Mouse (Mus musculus): ENCODE measurements around the gene Top3b. TPM values are rescaled to one million over a fixed set of nuclear protein-coding genes. Genes with fewer than 3 reads are reported as not detected.

Gene Top3b
- polyA plus RNA-seq, 1 experiment from 2014 or later = 49.2 TPM

DNA sequence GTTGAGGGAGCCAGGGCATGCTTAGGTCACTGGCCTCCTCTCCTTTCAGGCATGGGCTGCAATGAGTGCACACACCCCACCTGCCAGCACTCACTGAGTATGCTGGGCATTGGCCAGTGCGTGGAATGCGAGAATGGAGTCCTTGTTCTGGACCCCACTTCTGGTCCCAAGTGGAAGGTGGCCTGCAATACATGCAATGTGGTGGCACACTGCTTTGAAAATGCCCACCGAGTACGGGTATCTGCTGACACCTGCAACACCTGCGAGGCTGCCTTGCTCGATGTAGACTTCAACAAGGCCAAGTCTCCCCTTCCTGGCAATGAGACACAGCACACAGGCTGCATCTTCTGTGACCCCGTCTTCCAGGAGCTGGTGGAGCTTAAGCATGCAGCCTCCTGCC, 21.8 kb downstream of the Top3b start:
- peaks cover 25% of the 10 kb centered on the region for H3K36me3 ChIP-seq (ENCODE audit: control insufficient read depth, insufficient read depth, low read length)

DNA sequence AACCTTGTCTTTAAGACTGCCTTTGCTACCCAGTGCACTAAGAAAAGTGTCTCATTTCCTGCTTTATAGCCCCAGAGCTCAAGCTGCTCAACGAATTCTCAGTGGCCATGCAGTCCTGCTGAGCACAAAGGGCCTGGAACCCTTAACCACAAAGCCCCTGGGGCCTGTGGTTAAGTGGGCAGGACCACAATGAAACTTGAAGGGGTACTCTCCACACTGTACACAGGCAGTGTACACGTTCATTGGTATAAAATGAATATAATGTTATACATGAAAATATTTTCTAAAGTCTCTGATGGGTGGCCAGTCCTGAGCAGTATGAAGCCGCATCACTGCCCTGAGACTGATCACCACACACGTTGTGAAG, 25.5 kb downstream of the Top3b start:
- peak; percentile 62 for ATAC-seq
- Histone ChIP-seq H3K27me3 (replicated peaks; ENCODE audit: control insufficient read depth, insufficient read depth, low read length) (no peaks in the 10 kb centered on the region), H3K4me1 (ENCODE audit: control insufficient read depth, insufficient read depth, low read length) (peaks cover 15% of the 10 kb centered on the region), H3K27ac (ENCODE audit: low read length) (no peak overlapping the region; the same call in 1 of the 2 replicates), H3K36me3 (ENCODE audit: control insufficient read depth, insufficient read depth, low read length) (peaks cover 6% of the 10 kb centered on the region; the same call in 1 of the 2 replicates), H3K9ac (ENCODE audit: low read depth, low read length) (peak overlapping the region; percentile 75; the same call in 1 of the 2 replicates), H3K4me2 (ENCODE audit: low read depth, low read length) (no peak overlapping the region), H3K4me3 (ENCODE audit: low read length) (no peak overlapping the region), H3K9me3 (ENCODE audit: control insufficient read depth, low read length) (no peaks in the 10 kb centered on the region)
- 27% methylated on average over 4 of the region's 4 CpGs for WGBS

More for the DNA sequence above, 21.8 kb downstream of the Top3b start:
- no peaks in the 10 kb centered on the region for H3K27me3 ChIP-seq (replicated peaks; ENCODE audit: control insufficient read depth, insufficient read depth, low read length)
- peaks cover 3% of the 10 kb centered on the region; the same call in 1 of the 2 replicates for H3K4me1 ChIP-seq (ENCODE audit: control insufficient read depth, insufficient read depth, low read length)
- H3K9ac ChIP-seq (ENCODE audit: low read depth, low read length) = no peak overlapping the region
- 93% methylated on average over 7 of the region's 7 CpGs for WGBS
- no peak for ATAC-seq
- no peak overlapping the region for H3K4me3 ChIP-seq (ENCODE audit: low read length)
- no peak overlapping the region for H3K4me2 ChIP-seq (ENCODE audit: low read depth, low read length)
- H3K9me3 ChIP-seq (ENCODE audit: control insufficient read depth, low read length) = no peaks in the 10 kb centered on the region
- no peak overlapping the region for H3K27ac ChIP-seq (ENCODE audit: low read length)

DNA sequence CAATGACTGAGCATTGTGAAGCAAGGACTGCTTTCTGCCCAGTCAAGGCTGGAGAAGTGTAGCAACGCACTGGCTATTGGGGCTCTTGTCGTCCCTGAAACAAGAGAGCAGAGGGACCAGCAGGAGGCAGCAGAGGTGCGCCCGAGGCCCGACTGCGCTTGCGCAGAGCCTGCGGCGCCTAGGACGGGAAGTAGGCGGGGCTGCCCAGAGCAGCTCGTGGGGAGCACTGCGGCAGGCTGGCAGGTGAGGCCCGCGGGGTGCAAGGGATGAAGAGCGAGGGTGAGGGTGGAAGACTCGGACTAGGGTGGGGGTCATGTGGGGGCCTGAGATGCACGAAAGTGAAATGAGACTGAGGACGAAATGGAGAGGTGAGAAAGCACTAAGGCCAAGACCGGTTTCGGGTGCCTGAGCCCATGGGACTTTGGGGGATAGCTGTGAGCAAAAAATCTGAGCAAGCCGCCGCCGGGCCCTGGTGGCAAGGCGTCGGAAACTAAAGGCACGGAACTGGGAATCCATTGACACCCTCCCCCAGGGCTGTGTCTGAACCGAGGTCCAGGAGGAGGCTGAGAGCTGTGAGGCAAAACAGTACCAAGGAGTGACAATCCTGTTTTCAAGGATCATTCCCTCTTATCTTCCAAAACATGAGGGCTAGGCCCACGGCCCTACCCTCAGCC, 26.0 kb downstream of the Top3b start, which contains the start of gene Ppm1f:
Ppm1f (plus strand) TSS at position 88 of the 674 bp plus-strand sequence.
- Histone ChIP-seq H3K4me1 (ENCODE audit: control insufficient read depth, insufficient read depth, low read length) (peaks cover 15% of the 10 kb centered on the region), H3K9me3 (ENCODE audit: control insufficient read depth, low read length) (no peaks in the 10 kb centered on the region), H3K27me3 (replicated peaks; ENCODE audit: control insufficient read depth, insufficient read depth, low read length) (no peaks in the 10 kb centered on the region), H3K36me3 (ENCODE audit: control insufficient read depth, insufficient read depth, low read length) (peaks cover 6% of the 10 kb centered on the region; the same call in 1 of the 2 replicates), H3K4me3 (ENCODE audit: low read length) (peak within 1 kb of the TSS; percentile 60), H3K27ac (ENCODE audit: low read length) (peak within 1 kb of the TSS; percentile 12), H3K4me2 (ENCODE audit: low read depth, low read length) (peak within 1 kb of the TSS; percentile 82), H3K9ac (ENCODE audit: low read depth, low read length) (peak within 1 kb of the TSS; percentile 75)
- under 1% methylated on average over 29 of the region's 29 CpGs for WGBS
- peak; percentile 93 for ATAC-seq

DNA sequence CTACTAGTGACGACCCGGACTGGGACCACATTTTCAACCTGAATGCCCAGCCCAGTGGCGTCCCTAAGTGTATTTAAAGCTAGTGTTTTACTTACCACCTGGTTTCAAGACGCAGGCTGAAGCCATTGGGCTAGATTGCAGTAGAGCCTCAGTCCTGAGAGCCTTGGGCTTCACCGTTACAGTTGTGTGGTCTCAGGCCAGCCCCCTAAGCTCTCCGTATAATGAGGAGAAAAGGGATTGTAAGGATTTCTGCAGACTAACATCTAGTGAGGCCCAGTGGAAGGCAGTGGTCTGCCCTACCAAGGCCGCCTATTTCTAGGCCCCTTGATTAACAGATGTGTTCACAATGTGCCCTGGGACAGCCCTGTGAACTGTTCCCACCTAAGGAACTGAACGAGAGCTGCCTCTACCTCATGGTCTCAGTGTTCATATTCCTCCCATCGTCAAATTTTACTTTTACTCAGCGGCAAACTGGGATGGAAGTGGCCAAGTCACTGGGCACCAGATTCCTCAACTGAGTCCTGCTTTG, 26.6 kb downstream of the Top3b start:
- WGBS = 24% methylated on average over 10 of the region's 10 CpGs
- Histone ChIP-seq H3K27ac (ENCODE audit: low read length) (peak overlapping the region; percentile 12; the same call in 1 of the 2 replicates), H3K9ac (ENCODE audit: low read depth, low read length) (peak overlapping the region; percentile 75), H3K9me3 (ENCODE audit: control insufficient read depth, low read length) (no peaks in the 10 kb centered on the region), H3K27me3 (replicated peaks; ENCODE audit: control insufficient read depth, insufficient read depth, low read length) (no peaks in the 10 kb centered on the region), H3K4me2 (ENCODE audit: low read depth, low read length) (peak overlapping the region; percentile 82), H3K4me3 (ENCODE audit: low read length) (peak overlapping the region; percentile 60), H3K4me1 (ENCODE audit: control insufficient read depth, insufficient read depth, low read length) (peaks cover 15% of the 10 kb centered on the region), H3K36me3 (ENCODE audit: control insufficient read depth, insufficient read depth, low read length) (peaks cover 5% of the 10 kb centered on the region; the same call in 1 of the 2 replicates)
- no peak; the same call in 1 of the 2 replicates for ATAC-seq

DNA sequence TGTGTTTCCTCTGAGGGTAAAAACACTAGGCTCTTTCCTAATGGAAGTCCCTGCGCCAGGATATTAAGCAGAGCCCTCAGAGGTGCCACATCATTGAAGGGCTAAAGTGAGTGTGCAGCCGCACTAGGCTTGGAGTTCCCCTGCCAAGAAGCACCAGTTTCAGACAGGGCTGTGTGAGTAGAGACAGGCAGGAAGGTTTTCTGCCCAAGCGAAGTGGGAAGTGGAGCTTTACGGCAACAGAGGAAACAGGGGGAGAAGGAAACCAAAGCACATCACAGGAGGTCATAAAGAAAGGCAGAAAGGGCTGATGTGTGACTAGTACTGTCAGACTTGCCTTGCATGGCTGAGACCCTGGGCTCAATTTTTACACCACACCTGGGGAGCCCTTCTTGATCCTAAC, 31.8 kb downstream of the Top3b start:
- no peak overlapping the region for H3K27ac ChIP-seq (ENCODE audit: low read length)
- no peak overlapping the region for H3K4me2 ChIP-seq (ENCODE audit: low read depth, low read length)
- no peak overlapping the region for H3K9ac ChIP-seq (ENCODE audit: low read depth, low read length)
- no peak overlapping the region for H3K4me3 ChIP-seq (ENCODE audit: low read length)
- no peaks in the 10 kb centered on the region for H3K9me3 ChIP-seq (ENCODE audit: control insufficient read depth, low read length)
- 76% methylated on average over 4 of the region's 4 CpGs for WGBS
- no peaks in the 10 kb centered on the region for H3K27me3 ChIP-seq (replicated peaks; ENCODE audit: control insufficient read depth, insufficient read depth, low read length)
- peaks cover 16% of the 10 kb centered on the region for H3K4me1 ChIP-seq (ENCODE audit: control insufficient read depth, insufficient read depth, low read length)
- ATAC-seq = no peak
- H3K36me3 ChIP-seq (ENCODE audit: control insufficient read depth, insufficient read depth, low read length) = 0 out of 2 replicates have a peak, but pooled peaks cover 2% of the 10 kb centered on the region

DNA sequence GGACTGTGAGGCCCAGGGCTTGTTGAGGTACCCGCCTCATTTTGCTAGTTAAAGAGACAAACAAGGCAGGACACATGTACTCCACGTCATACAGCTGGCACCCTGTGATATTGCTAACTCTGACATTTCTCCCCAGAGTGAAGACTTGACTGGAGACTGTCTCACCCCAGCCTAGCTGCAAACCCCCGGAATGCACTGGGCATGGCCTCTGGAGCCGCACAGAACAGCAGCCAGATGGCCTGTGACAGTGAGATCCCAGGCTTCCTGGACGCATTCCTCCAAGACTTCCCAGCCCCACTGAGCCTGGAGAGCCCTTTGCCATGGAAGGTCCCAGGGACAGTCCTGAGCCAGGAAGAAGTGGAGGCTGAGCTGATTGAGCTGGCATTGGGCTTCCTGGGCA, 32.7 kb downstream of the Top3b start:
- no peak overlapping the region for H3K9ac ChIP-seq (ENCODE audit: low read depth, low read length)
- H3K4me3 ChIP-seq (ENCODE audit: low read length) = no peak overlapping the region
- no peak for ATAC-seq
- H3K36me3 ChIP-seq (ENCODE audit: control insufficient read depth, insufficient read depth, low read length) = 0 out of 2 replicates have a peak, but pooled peaks cover 2% of the 10 kb centered on the region
- H3K27ac ChIP-seq (ENCODE audit: low read length) = no peak overlapping the region
- no peak overlapping the region for H3K4me2 ChIP-seq (ENCODE audit: low read depth, low read length)
- no peaks in the 10 kb centered on the region for H3K9me3 ChIP-seq (ENCODE audit: control insufficient read depth, low read length)
- no peaks in the 10 kb centered on the region for H3K27me3 ChIP-seq (replicated peaks; ENCODE audit: control insufficient read depth, insufficient read depth, low read length)
- WGBS = 79% methylated on average over 5 of the region's 5 CpGs
- H3K4me1 ChIP-seq (ENCODE audit: control insufficient read depth, insufficient read depth, low read length) = peaks cover 10% of the 10 kb centered on the region

DNA sequence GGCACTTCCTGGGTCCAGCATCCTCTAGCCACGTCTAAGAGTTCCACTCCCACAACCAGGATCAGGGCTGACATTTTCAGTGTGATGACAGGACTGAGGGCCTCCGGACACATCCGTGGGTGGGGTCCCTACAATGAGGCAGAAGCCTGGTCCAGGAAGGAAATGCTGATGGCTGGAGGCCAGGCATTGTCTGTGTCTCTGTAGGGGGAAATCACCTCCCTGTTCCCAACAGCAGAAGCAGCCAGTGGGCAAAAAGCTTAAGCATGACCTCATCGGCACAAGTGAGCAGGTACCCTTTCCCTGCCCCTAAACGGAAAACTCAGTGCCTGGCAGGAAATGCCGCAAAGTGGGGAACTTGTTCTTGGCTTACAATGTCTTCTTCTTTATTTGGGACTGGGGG, 37.3 kb downstream of the Top3b start:
- peaks cover 4% of the 10 kb centered on the region; the same call in 1 of the 2 replicates for H3K4me1 ChIP-seq (ENCODE audit: control insufficient read depth, insufficient read depth, low read length)
- peaks cover 8% of the 10 kb centered on the region; the same call in 1 of the 2 replicates for H3K36me3 ChIP-seq (ENCODE audit: control insufficient read depth, insufficient read depth, low read length)
- no peak overlapping the region for H3K4me3 ChIP-seq (ENCODE audit: low read length)
- no peak overlapping the region for H3K9ac ChIP-seq (ENCODE audit: low read depth, low read length)
- H3K4me2 ChIP-seq (ENCODE audit: low read depth, low read length) = no peak overlapping the region
- no peak for ATAC-seq
- H3K9me3 ChIP-seq (ENCODE audit: control insufficient read depth, low read length) = no peaks in the 10 kb centered on the region
- H3K27ac ChIP-seq (ENCODE audit: low read length) = peak overlapping the region; percentile 36; the same call in 1 of the 2 replicates
- 72% methylated on average over 6 of the region's 6 CpGs for WGBS
- no peaks in the 10 kb centered on the region for H3K27me3 ChIP-seq (replicated peaks; ENCODE audit: control insufficient read depth, insufficient read depth, low read length)

DNA sequence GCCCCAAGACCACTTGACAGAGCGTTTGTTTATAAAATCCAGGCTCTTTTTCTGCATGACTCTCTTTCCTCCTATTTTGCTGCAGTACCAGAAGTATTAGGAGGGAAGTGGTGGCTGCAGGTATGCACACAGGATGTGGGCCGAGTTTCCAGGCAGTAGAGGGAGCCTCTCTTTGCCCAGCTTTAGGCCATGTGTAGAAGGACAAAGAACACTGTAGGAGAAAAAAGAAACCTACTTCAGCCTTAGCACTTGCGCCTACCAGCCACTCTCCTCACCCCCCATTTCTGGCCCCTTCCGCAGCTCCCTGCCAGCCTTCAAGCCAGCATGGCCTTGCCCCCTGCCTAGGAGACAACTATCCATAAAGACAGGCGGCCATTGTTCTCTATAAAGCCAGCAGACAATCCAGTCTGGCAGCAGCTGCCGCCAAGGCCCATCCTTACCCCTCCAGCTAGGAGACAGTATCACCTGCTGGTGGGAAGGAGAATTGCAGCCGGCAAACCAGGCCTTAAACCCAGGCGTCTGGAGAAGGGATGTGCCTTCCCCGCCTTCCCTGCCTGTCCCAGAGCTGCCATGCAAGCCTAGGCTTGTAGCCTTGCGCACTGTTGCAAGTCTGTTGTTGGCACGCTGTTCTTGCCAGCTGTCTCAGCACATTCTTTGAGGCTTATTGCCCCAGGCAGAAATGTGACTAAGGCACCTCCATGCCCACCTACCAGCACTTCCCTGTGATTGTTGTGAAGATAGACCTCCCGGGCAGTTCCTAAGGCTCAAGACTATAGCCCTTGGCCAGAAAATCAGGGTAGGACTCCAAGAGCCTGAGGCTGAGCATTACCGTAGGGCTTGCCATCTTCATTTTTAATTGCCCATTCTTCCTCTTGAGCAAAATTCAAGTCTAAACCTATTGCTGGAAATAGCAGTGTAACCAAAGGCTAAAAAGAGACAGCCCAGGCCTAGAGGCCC, 41.4 kb downstream of the Top3b start:
- ATAC-seq = peak; percentile 92
- H3K27ac ChIP-seq (ENCODE audit: low read length) = no peak overlapping the region

DNA sequence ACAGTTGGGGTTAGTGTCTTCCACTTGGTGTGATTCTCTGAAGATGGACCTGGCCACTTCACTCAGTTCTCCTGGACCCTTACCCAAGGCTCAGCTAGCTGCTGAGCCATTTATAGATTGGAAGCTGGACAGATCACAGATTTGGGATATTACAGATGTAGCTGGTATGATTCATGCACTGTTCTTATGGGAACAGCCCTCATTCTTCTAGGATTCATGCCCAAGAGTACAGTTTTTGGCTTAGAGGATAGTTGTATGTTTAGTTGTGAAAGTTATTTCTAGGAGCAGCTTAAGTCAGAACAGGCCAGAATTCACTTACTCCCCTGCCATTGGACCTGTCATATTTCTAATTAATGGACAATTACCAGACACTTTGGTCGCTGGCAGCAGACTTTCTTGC, 42.9 kb downstream of the Top3b start:
- no peak for ATAC-seq
- H3K4me1 ChIP-seq (ENCODE audit: control insufficient read depth, insufficient read depth, low read length) = no peaks in the 10 kb centered on the region
- no peak overlapping the region for H3K4me2 ChIP-seq (ENCODE audit: low read depth, low read length)
- H3K4me3 ChIP-seq (ENCODE audit: low read length) = no peak overlapping the region
- no peak overlapping the region for H3K9ac ChIP-seq (ENCODE audit: low read depth, low read length)
- H3K36me3 ChIP-seq (ENCODE audit: control insufficient read depth, insufficient read depth, low read length) = peaks cover 12% of the 10 kb centered on the region
- H3K27ac ChIP-seq (ENCODE audit: low read length) = no peak overlapping the region
- H3K27me3 ChIP-seq (replicated peaks; ENCODE audit: control insufficient read depth, insufficient read depth, low read length) = no peaks in the 10 kb centered on the region
- H3K9me3 ChIP-seq (ENCODE audit: control insufficient read depth, low read length) = no peaks in the 10 kb centered on the region
- WGBS = 67% methylated on average over 1 of the region's 1 CpGs

More for the DNA sequence above, 41.4 kb downstream of the Top3b start:
- WGBS = 47% methylated on average over 13 of the region's 13 CpGs
- H3K9ac ChIP-seq (ENCODE audit: low read depth, low read length) = no peak overlapping the region
- H3K4me1 ChIP-seq (ENCODE audit: control insufficient read depth, insufficient read depth, low read length) = no peaks in the 10 kb centered on the region
- no peak overlapping the region for H3K4me2 ChIP-seq (ENCODE audit: low read depth, low read length)
- no peak overlapping the region for H3K4me3 ChIP-seq (ENCODE audit: low read length)
- no peaks in the 10 kb centered on the region for H3K9me3 ChIP-seq (ENCODE audit: control insufficient read depth, low read length)
- peaks cover 11% of the 10 kb centered on the region; the same call in 1 of the 2 replicates for H3K36me3 ChIP-seq (ENCODE audit: control insufficient read depth, insufficient read depth, low read length)
- no peaks in the 10 kb centered on the region for H3K27me3 ChIP-seq (replicated peaks; ENCODE audit: control insufficient read depth, insufficient read depth, low read length)

Measured in intestine, embryonic 16.5 days (tissue).